Mouse (Mus musculus) intestine, embryonic 14.5 days (tissue): ENCODE results near the gene Psen2. TPM values are rescaled to one million over a fixed set of nuclear protein-coding genes. Genes with fewer than 3 reads are reported as not detected.
A peak's percentile ranks its signal among the peaks of the same experiment; 100 is the strongest.

Source experiments
- ATAC-seq: fragments of 200-750 bp; cut with Nextera tagmentation; replicated peaks from 2 replicates; pipeline ENCODE4 v1.8.0; 2017; ENCODE audit warnings: low read depth, moderate number of reproducible peaks, moderate TSS enrichment, moderate library complexity; ENCODE audit not compliant: low FRiP score, low TSS enrichment
- DNase-seq: peaks from one replicate; pipeline ENCODE4 v3.0.0-alpha.2; 2018; ENCODE audit warnings: low spot score
- H3K27ac ChIP-seq: fragments of 300-500 bp; sonication (generic); 2 replicates; pipeline ENCODE4 v1.5.1; 2014; ENCODE audit warnings: low read depth, mild to moderate bottlenecking, control low read depth
- H3K27me3 ChIP-seq: fragments of 300-500 bp; sonication (generic); replicated peaks from 2 replicates; pipeline ENCODE4 v1.6.1; 2014; ENCODE audit warnings: low read length, control low read depth; ENCODE audit not compliant: control insufficient read depth, insufficient read depth
- H3K36me3 ChIP-seq: fragments of 300-500 bp; sonication (generic); 2 replicates; pipeline ENCODE4 v1.6.1; 2014; ENCODE audit warnings: low read length, control low read depth; ENCODE audit not compliant: control insufficient read depth, insufficient read depth
- H3K4me1 ChIP-seq: fragments of 300-500 bp; sonication (generic); replicated peaks from 2 replicates; pipeline ENCODE4 v1.6.1; 2014; ENCODE audit warnings: low read length, control low read depth, mixed read lengths; ENCODE audit not compliant: control insufficient read depth, insufficient read depth
- H3K4me2 ChIP-seq: fragments of 300-500 bp; sonication (generic); 2 replicates; pipeline ENCODE4 v1.6.1; 2014; ENCODE audit warnings: low read length
- H3K4me3 ChIP-seq: fragments of 300-500 bp; sonication (generic); 2 replicates; pipeline ENCODE4 v1.5.1; 2014; ENCODE audit warnings: low read depth, low read length, control low read depth, mixed read lengths
- H3K9ac ChIP-seq: fragments of 300-500 bp; sonication (generic); 2 replicates; pipeline ENCODE4 v1.6.1; 2014; ENCODE audit warnings: mild to moderate bottlenecking, low read length
- H3K9me3 ChIP-seq: fragments of 300-500 bp; sonication (generic); 2 replicates; pipeline ENCODE4 v1.6.1; 2016; ENCODE audit warnings: low read length, control low read depth; ENCODE audit not compliant: control insufficient read depth
- WGBS: fragments of 180-500 bp; shearing (Covaris S2); extraction: QIAGEN DNeasy Blood & Tissue Kit; methylation state at CpG from one replicate; pipeline ENCODE4 v1.1.7; 2014; 5-methylcytosine and 5-hydroxymethylcytosine counted together
- polyA plus RNA-seq: library from polyadenylated mRNA; unstranded; fragments of >200 nt; fragmentation: Nextera tagmentation; extraction: Ambion mirVana; gene quantifications from 2 replicates; pipeline ENCODE4 v1.2.1, GENCODE M21; 2014

The Psen2 gene
- polyA plus RNA-seq, 1 experiment from 2014 or later: 15.6 TPM

- no peak overlapping the region for H3K27ac ChIP-seq
- no peaks in the 10 kb centered on the region for H3K27me3 ChIP-seq
- H3K36me3 ChIP-seq: no peaks in the 10 kb centered on the region
- ATAC-seq (no peak), DNase-seq (no peak)
- H3K4me2 ChIP-seq: no peak overlapping the region
- no peaks in the 10 kb centered on the region for H3K9me3 ChIP-seq
- no peak overlapping the region for H3K9ac ChIP-seq
- H3K4me3 ChIP-seq: no peak overlapping the region
- 69% methylated on average over 10 of the region's 10 CpGs for WGBS
- peaks cover 9% of the 10 kb centered on the region; the same call in 1 of the 2 replicates for H3K4me1 ChIP-seq
Measured at GRCm38 (mm10) chr1:180267151-180267550, 3.9 kb upstream of the Psen2 start.

- Histone ChIP-seq H3K9ac (no peak overlapping the region), H3K4me2 (peak overlapping the region; percentile 41), H3K36me3 (no peaks in the 10 kb centered on the region), H3K27me3 (no peaks in the 10 kb centered on the region), H3K4me3 (0 out of 2 replicates have a peak overlapping the region, but pooled peaks have one; percentile 13), H3K4me1 (peaks cover 9% of the 10 kb centered on the region; the same call in 1 of the 2 replicates), H3K27ac (no peak overlapping the region), H3K9me3 (no peaks in the 10 kb centered on the region)
- ATAC-seq: no peak
- 18% methylated on average over 7 of the region's 7 CpGs for WGBS
- DNase-seq: no peak
Measured at GRCm38 (mm10) chr1:180265399-180265798, 2.2 kb upstream of the Psen2 start.

DNA sequence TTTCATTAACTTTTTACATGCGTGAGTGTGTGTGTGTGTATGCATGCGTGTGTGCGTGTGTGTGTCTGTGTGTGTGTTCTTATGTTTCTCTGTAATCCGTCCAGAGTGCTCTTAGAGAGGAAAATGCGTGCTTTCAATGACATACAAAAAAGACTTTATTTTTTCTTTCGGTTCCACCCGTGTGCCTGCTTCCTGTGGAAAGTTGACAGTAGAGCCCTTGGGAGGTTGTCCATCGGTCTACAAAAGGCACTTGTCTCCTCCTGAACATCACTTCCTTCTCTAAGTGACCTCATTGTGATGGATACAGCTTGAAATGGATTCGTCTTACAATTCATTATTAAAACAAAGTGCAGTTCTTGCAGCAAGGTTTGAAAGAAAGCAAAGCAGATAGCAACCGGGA lies 1.6 kb upstream of the Psen2 start:
- no peak overlapping the region for H3K9ac ChIP-seq
- H3K27me3 ChIP-seq: no peaks in the 10 kb centered on the region
- 0 out of 2 replicates have a peak overlapping the region, but pooled peaks have one; percentile 13 for H3K4me3 ChIP-seq

GRCm38 (mm10) chr1:180264389-180264788 lies 1.2 kb upstream of the Psen2 start:
- no peak overlapping the region for H3K4me3 ChIP-seq
- no peaks in the 10 kb centered on the region for H3K36me3 ChIP-seq
- H3K27ac ChIP-seq: no peak overlapping the region
- H3K4me1 ChIP-seq: peaks cover 9% of the 10 kb centered on the region; the same call in 1 of the 2 replicates
- no peak overlapping the region for H3K4me2 ChIP-seq
- no peaks in the 10 kb centered on the region for H3K27me3 ChIP-seq
- no peak overlapping the region for H3K9ac ChIP-seq
- H3K9me3 ChIP-seq: no peaks in the 10 kb centered on the region
- DNase-seq: no peak
- no peak for ATAC-seq
- WGBS: 73% methylated on average over 6 of the region's 6 CpGs

More for the DNA sequence above, 1.6 kb upstream of the Psen2 start:
- no peak for DNase-seq
- Histone ChIP-seq H3K4me1 (peaks cover 9% of the 10 kb centered on the region; the same call in 1 of the 2 replicates), H3K27ac (no peak overlapping the region), H3K36me3 (no peaks in the 10 kb centered on the region), H3K9me3 (no peaks in the 10 kb centered on the region), H3K4me2 (peak overlapping the region; percentile 41)
- 56% methylated on average over 10 of the region's 10 CpGs for WGBS
- ATAC-seq: no peak

- ATAC-seq (no peak), DNase-seq (no peak)
- H3K36me3 ChIP-seq: no peaks in the 10 kb centered on the region
- H3K27me3 ChIP-seq: no peaks in the 10 kb centered on the region
- no peaks in the 10 kb centered on the region for H3K9me3 ChIP-seq
- H3K4me2 ChIP-seq: no peak overlapping the region
- WGBS: 69% methylated on average over 8 of the region's 8 CpGs
- peaks cover 9% of the 10 kb centered on the region; the same call in 1 of the 2 replicates for H3K4me1 ChIP-seq
- no peak overlapping the region for H3K4me3 ChIP-seq
- no peak overlapping the region for H3K27ac ChIP-seq
- no peak overlapping the region for H3K9ac ChIP-seq
Measured at GRCm38 (mm10) chr1:180261857-180262570, 1.2 kb downstream of the Psen2 start.

- Histone ChIP-seq H3K27me3 (no peaks in the 10 kb centered on the region), H3K27ac (no peak overlapping the region), H3K4me2 (no peak overlapping the region), H3K4me1 (peaks cover 14% of the 10 kb centered on the region; the same call in 1 of the 2 replicates), H3K36me3 (no peaks in the 10 kb centered on the region), H3K9me3 (no peaks in the 10 kb centered on the region), H3K4me3 (no peak overlapping the region), H3K9ac (no peak overlapping the region)
- DNase-seq (no peak), ATAC-seq (no peak)
- 87% methylated on average over 3 of the region's 3 CpGs for WGBS
Measured at GRCm38 (mm10) chr1:180261415-180261814, 1.8 kb downstream of the Psen2 start.

- DNase-seq: no peak
- Histone ChIP-seq H3K36me3 (no peaks in the 10 kb centered on the region), H3K4me2 (no peak overlapping the region), H3K27ac (no peak overlapping the region), H3K4me3 (no peak overlapping the region), H3K4me1 (peaks cover 14% of the 10 kb centered on the region; the same call in 1 of the 2 replicates), H3K9ac (no peak overlapping the region), H3K27me3 (no peaks in the 10 kb centered on the region), H3K9me3 (no peaks in the 10 kb centered on the region)
- ATAC-seq: no peak
- WGBS: 59% methylated on average over 2 of the region's 2 CpGs
Measured at GRCm38 (mm10) chr1:180260886-180261285, 2.4 kb downstream of the Psen2 start.

DNA sequence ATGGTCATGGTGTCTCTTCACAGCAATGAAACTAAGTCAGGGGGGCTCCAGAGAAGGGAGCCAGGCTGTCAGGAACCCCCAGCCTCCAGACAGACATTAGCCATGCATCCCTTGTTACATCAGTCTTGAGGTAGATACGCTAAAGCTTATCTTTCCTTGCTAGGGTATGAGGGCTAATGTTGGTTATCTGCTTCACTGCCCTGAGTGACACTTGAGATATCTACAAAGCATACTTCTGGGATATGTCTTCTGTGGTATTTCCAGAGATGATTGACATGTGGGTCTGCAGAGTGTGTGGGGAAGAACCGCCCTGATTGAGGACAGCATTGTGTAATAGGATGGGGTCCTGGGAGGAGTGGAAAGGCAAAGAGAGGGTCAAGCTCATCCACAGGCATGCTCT lies 3.5 kb downstream of the Psen2 start:
- no peak for DNase-seq
- no peak for ATAC-seq

GRCm38 (mm10) chr1:180257446-180257845 lies 5.8 kb downstream of the Psen2 start:
- Histone ChIP-seq H3K9ac (no peak overlapping the region), H3K27ac (no peak overlapping the region), H3K4me1 (peaks cover 11% of the 10 kb centered on the region; the same call in 1 of the 2 replicates), H3K4me2 (no peak overlapping the region), H3K36me3 (no peaks in the 10 kb centered on the region), H3K9me3 (no peaks in the 10 kb centered on the region), H3K4me3 (no peak overlapping the region), H3K27me3 (no peaks in the 10 kb centered on the region)
- WGBS: 91% methylated on average over 6 of the region's 6 CpGs
- DNase-seq (no peak), ATAC-seq (no peak)

More for the DNA sequence above, 3.5 kb downstream of the Psen2 start:
- H3K9me3 ChIP-seq: no peaks in the 10 kb centered on the region
- H3K27ac ChIP-seq: no peak overlapping the region
- H3K4me3 ChIP-seq: no peak overlapping the region
- H3K4me2 ChIP-seq: no peak overlapping the region
- no peak overlapping the region for H3K9ac ChIP-seq
- H3K27me3 ChIP-seq: no peaks in the 10 kb centered on the region
- WGBS: 63% methylated on average over 2 of the region's 2 CpGs
- peaks cover 11% of the 10 kb centered on the region; the same call in 1 of the 2 replicates for H3K4me1 ChIP-seq
- H3K36me3 ChIP-seq: no peaks in the 10 kb centered on the region
